Mouse (Mus musculus): ENCODE results near the gene Gm37240.

Gm37240 gene

GRCm38 (mm10) chr3:85679312-85679933 is 207.9 kb downstream of the Gm37240 start:
- DNase-seq (ENCODE audit: low spot score), result no peak

- DNase-seq (ENCODE audit: low spot score), result no peak
These were observed 209.4 kb downstream of the Gm37240 start for GRCm38 (mm10) chr3:85677952-85678351.

GRCm38 (mm10) chr3:85677133-85677532 is 210.2 kb downstream of the Gm37240 start:
- DNase-seq (ENCODE audit: low spot score), result no peak

GRCm38 (mm10) chr3:85669844-85670243 is 217.5 kb downstream of the Gm37240 start:
- no peak for DNase-seq (ENCODE audit: low spot score)

GRCm38 (mm10) chr3:85667683-85668082 is 219.6 kb downstream of the Gm37240 start:
- DNase-seq (ENCODE audit: low spot score), result no peak

- no peak for DNase-seq (ENCODE audit: low spot score)
These were observed 220.6 kb downstream of the Gm37240 start for GRCm38 (mm10) chr3:85666736-85667135.

- no peak for DNase-seq (ENCODE audit: low spot score)
These were observed 221.2 kb downstream of the Gm37240 start for GRCm38 (mm10) chr3:85666166-85666565.

GRCm38 (mm10) chr3:85664591-85665171 is 222.6 kb downstream of the Gm37240 start:
- no peak for DNase-seq (ENCODE audit: low spot score)

- no peak for DNase-seq (ENCODE audit: low spot score)
These were observed 223.5 kb downstream of the Gm37240 start for GRCm38 (mm10) chr3:85663826-85664225.

- no peak for DNase-seq (ENCODE audit: low spot score)
These were observed 225.1 kb downstream of the Gm37240 start for GRCm38 (mm10) chr3:85661926-85662813.

GRCm38 (mm10) chr3:85659681-85660080 is 227.6 kb downstream of the Gm37240 start:
- DNase-seq (ENCODE audit: low spot score), result no peak

- DNase-seq (ENCODE audit: low spot score), result no peak
These were observed 231.8 kb downstream of the Gm37240 start for GRCm38 (mm10) chr3:85655538-85655937.

GRCm38 (mm10) chr3:85652727-85653665 is 234.3 kb downstream of the Gm37240 start:
- no peak for DNase-seq (ENCODE audit: low spot score)

- no peak for DNase-seq (ENCODE audit: low spot score)
These were observed 238.1 kb downstream of the Gm37240 start for GRCm38 (mm10) chr3:85649176-85649575.

GRCm38 (mm10) chr3:85645517-85646004 is 241.8 kb downstream of the Gm37240 start:
- DNase-seq (ENCODE audit: low spot score), result no peak

GRCm38 (mm10) chr3:85644814-85645213 is 242.5 kb downstream of the Gm37240 start:
- DNase-seq (ENCODE audit: low spot score), result no peak

GRCm38 (mm10) chr3:85641751-85642150 is 245.6 kb downstream of the Gm37240 start:
- DNase-seq (ENCODE audit: low spot score), result no peak

GRCm38 (mm10) chr3:85636716-85637447 is 250.4 kb downstream of the Gm37240 start:
- no peak for DNase-seq (ENCODE audit: low spot score)

- no peak for DNase-seq (ENCODE audit: low spot score)
These were observed 251.7 kb downstream of the Gm37240 start for GRCm38 (mm10) chr3:85635591-85635990.

GRCm38 (mm10) chr3:85635126-85635419 is 252.2 kb downstream of the Gm37240 start:
- no peak for DNase-seq (ENCODE audit: low spot score)

Data from testis, postnatal 10 days (tissue).